Mouse (Mus musculus): ENCODE measurements around the gene Cela2a.

The Cela2a gene

DNA sequence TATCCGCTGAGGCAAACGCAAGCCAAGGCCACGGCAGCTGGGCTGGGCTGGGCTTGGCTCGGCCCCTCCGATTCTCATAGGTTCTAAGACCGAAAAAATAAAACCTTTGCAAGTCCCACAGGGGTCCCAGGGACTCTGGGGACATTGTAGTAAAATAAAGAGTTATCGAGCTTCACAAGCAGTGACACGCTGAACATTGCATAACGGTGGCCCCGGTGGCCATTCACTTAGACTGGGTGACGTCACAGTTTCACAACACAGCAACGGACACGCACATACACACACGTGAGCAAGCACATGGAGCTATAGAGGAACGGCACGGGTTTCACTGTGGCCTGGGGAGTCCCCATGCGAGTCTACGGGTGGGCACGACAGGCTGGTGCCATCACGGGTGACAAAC is 32.5 kb upstream of the Cela2a start:
- DNase-seq (ENCODE audit: low read depth, low spot score), result no peak

DNA sequence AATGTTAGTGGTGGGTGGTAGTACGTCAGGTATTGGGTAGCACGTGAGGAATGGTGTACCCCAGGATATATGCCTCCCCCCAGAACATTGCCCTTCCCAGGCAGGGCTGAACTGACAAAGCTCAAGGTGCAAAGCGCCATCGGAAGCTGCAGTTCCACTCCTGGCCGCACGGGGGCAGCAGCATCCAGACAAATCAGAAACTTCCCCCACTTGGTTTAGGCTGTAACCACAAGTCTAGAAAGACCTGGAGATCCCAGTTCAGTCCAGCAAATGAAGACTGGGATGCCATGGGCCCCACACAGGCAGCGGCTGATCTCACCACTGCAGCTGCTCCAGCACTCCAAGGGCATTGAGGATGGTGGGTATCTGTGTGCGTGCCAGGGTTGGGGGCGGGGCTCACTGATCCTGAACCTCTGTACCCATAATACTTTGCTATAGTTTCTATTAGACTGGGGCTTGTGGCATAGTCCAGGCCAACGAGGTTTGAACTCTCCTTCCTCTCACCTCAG is 31.5 kb upstream of the Cela2a start:
- DNase-seq (ENCODE audit: low read depth, low spot score), result peak; percentile 75

DNA sequence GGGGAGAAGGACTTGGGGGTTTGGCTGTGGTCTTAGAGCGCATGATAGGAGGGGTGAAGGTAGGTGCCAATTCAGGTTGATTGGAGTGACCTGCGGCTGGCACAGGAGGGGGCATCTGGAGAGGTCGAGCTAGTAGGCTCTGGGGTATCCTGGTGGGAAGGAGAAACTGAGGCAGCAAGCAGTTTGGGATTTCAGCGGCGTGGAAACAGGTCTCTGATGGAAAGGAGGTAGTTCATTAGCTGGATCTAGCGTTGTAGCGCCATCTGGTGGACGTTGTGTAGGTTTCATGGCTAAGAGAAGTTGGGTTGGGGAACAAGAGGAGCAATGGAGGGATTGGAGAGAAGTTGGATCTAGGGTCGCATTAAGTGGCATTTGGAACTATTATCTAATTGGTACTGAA is 27.5 kb upstream of the Cela2a start:
- peak; percentile 44 for DNase-seq (ENCODE audit: low read depth, low spot score)

DNA sequence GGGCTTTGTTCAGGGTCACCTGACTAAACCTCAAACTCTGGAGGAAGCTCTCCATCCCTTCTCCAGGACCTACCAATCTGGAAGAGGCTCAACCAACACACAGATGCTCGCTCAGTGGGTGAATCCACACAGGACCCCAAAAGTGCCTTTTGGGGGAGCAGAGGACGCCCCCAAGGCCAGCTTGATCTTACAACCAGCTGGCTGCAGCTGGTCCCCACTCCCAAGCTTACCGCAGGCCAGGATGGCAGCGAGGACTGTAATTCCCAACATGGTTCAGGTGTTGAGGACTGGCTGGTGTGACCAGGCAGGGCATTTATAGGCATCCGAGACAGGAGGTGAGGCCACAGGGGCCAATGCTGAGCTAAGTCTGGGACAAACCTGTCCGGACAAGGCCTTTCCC is 20.0 kb upstream of the Cela2a start, which contains the start of gene Ctrc:
Gene Ctrc, minus strand, starts transcription at position 361 of the 400 bp plus-strand sequence.
- DNase-seq (ENCODE audit: low read depth, low spot score), result no peak

DNA sequence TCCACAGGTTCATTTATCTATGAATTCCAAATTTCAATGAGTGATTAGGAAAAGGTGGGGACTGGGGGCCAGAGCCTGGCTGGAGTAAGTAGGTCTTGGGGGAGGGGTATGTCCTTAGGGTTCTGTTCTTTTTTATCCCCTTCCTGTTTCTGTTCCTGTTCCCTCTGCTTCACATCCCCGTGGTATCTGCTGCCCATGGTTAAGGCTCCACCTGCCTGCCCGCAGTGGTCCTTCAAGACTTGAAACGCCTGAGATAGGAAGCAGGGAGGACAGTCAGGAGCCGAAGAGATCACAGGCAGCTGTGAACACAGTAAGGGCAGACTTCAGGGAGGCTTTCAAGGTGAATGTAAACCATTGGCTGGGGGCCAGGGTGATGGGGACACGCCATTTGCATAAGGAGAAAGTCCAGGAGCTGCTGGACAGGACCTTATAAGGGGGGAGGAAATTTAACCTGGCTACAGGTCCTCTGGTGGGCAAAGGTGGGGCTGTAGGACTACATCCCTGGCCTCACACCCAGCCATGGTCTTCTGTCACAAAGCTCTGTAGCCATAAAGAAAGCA is 8.7 kb upstream of the Cela2a start:
- no peak for DNase-seq (ENCODE audit: low read depth, low spot score)

DNA sequence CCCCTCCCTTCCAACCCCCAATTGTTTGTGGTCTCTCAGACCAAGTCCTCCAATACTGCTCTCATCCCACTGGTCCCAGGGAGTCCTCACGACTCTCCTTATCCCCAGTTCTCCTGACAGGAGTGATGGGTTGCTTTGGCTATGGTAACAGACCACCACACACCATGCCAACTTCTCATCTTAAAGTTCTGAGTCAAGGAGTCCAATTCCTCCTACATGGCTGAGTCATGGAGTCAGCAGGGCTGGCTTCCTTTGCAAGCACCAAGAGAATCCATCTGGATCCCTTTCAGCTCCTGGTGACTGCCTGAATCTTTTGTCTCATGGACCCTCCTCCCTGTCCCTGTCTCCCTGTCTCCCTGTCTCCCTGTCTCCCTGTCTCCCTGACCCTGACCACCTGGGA is 8.0 kb upstream of the Cela2a start:
- DNase-seq (ENCODE audit: low read depth, low spot score), result no peak

DNA sequence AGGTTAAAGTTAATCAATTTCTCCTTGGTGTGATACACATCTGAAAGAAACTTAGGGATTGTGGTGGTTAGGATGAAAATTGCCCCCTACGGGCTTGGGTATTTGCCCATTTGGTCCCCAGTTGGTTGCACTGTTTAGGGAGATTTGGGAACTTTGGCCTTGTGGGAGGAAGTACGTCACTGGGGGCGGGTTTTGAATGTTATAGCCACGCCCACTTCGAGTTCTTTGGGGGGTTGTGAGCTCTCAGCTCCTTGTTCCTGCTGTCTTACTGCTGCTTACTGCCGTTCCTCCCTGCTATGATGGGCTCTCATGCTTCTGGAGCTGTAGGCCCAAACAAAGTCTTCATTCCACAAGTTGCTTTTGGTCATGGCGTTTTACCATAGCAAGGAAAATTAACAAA is 5.4 kb upstream of the Cela2a start:
- DNase-seq (ENCODE audit: low read depth, low spot score), result no peak

DNA sequence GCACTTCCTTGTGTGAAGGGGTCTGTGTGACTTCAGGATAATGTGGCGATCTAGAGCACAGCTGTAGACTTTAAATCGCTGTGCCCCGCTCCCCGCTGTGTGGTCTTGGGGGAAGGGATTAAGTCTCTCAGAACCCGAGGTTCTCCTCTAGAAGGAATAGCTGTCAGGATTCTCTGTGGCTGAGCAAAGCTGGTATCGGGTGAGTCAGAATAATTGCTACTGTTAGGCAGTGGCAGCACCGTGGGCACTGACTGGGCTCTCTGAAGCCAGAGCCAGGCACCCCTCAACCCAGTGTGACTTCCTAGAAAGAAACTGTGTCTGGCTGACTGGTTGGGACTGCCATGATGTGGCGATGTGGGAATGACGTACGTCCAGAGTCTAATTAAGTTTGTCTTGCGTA is 4.4 kb upstream of the Cela2a start:
- no peak for DNase-seq (ENCODE audit: low read depth, low spot score)

DNA sequence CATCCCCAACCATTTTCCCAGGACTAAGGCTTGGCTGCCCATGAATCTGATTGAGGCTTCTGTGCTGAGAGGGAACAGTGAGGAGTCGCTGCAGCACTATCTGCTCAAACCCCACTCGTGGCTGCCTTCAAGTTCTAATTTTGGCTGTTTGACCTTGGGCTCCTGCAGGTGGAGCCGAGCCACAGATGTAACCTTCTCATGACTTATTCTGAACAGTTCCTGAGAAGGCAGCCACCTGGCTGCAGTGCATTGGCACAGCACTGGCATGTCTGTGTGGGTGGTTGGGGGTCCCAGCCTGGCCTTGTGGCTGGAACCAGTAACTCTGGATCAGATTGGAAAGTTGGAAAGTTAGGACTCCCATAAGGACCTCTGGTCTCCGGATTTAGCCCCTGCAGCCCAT is 2.2 kb upstream of the Cela2a start:
- DNase-seq (ENCODE audit: low read depth, low spot score), result no peak

DNA sequence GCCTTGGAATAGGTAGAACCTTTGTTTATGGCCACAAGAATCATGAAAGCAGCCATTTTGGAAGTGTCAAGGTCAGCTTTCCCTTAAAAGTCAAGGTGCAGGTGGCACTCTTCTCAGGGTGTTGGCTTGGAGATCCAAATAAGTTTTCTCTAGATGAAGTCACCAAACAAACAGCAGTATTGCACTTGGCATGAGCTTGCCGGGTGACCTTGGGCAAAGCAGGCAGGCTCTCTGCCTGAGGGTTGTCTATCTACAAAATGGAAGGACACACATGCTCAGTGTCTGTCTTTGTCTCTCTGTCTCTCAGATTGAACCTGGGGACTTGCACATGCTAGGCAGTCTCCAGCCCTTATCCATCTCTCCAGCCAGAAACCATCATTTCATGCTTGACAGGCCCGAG is 1.4 kb upstream of the Cela2a start:
- DNase-seq (ENCODE audit: low read depth, low spot score), result no peak

DNA sequence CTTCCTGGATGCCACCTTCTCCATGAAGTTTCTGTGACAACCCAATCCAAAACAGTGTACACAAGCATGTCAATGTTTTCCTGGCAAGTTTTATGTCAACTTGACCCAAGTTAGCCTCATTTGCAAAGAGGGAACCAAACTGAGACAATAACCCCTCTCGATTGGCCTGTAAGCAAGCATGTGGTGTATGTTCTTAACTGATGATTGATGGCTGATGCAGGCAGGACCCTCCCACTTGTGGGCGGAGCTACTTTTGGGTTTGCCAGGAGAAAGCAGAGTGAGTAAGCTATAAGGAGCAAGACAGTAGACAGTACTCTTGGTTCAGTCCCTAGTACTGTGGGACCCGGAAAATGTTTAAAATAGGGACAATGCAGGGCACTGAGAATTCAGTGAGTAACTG is 3.0 kb downstream of the Cela2a start:
- no peak for DNase-seq (ENCODE audit: low read depth, low spot score)

DNA sequence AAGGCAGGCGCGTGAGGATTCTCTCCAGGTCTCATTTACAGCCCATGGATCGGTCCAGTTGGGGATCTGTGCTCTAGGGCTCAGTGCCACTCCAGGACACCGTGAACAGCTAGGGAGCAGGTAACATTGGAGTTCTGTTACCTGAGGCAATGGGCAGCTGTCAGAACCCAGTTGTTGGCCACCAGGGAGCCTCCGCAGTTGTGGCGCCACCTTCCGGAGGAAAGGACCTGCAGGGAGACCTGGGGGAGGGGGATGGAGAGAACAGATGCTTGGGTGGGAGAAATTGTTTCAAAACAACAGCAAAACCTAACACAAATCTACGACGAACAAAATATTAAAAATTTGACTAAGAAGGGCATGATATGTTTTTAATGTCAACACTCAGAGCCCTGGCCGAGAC is 3.9 kb downstream of the Cela2a start:
- DNase-seq (ENCODE audit: low read depth, low spot score), result no peak

DNA sequence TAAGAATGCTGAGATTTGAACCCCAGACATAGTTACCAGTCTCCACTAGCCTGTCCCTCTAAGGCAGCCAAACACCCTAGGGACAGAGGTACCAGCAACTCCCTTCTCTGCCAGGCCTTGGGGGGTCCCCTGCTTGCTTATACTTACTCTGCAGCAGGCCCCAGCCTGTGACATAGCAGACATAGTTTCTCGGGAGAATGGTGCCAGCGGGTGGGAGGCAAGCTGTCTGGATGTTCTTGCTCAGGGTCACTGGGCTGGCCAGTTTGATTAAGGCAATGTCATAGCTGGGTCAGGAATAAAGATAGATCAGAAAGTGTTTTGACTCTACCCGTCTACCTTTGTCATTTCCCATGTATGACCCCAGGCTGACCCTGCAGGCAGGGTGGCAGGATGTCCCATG is 4.8 kb downstream of the Cela2a start:
- DNase-seq (ENCODE audit: low read depth, low spot score), result no peak

DNA sequence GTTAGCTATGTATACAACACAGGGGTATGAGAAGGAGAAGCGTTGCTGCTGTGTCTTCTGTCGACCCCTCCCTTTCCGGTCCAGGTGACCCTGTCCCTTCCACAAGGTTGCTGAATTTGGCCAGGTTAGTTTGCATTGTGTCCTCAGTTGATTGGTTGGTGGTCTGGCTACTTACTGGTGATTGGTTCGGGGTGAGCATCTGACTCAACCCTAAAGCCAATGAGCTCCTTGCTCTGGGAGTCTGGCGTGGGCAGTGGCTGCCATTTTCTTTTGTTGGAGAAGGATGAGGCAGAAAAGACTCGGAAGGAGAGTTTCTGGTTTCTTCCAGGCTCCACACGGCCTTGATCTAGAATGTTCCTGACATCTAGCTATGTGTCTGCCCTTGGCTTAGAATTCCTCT is 6.6 kb downstream of the Cela2a start:
- DNase-seq (ENCODE audit: low read depth, low spot score), result no peak

DNA sequence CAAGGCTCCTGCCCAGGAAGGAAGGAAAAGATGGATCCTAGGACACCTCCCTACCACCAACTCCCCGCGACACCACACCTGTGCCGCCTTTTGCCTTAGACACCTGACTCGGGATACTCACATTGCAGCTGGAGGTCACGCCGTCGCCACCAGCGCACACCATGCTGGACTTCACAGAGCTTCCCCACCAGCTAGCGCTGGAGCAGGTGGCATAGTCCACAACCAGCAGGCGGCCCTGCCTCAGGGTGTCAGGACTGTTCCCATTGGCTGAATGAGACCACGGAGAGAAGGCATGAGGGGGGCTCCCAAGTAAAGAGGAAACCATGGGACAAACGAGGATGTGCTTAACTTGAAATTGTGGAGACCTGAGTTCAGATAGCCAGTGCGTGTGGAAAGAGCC is 7.1 kb downstream of the Cela2a start:
- DNase-seq (ENCODE audit: low read depth, low spot score), result no peak

DNA sequence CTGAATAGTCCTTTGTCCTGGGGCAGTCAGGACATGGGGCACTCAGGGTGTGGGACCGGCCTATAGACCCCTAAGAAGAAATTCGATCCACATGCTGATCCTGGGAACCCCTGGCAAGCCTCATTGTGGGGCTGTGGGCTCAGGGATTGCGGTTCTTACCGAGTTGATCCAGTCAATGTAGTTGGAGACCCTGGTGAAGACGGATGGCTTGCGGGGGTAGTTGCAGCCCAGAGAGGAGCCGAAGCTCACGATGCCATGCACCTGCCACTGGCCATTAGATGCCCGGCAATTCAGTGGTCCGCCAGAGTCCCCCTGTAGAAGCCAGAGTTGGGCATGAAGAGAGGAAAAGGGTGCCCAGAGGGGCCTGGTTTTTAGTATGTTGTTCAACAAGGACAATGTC is 8.3 kb downstream of the Cela2a start:
- DNase-seq (ENCODE audit: low read depth, low spot score), result no peak

DNA sequence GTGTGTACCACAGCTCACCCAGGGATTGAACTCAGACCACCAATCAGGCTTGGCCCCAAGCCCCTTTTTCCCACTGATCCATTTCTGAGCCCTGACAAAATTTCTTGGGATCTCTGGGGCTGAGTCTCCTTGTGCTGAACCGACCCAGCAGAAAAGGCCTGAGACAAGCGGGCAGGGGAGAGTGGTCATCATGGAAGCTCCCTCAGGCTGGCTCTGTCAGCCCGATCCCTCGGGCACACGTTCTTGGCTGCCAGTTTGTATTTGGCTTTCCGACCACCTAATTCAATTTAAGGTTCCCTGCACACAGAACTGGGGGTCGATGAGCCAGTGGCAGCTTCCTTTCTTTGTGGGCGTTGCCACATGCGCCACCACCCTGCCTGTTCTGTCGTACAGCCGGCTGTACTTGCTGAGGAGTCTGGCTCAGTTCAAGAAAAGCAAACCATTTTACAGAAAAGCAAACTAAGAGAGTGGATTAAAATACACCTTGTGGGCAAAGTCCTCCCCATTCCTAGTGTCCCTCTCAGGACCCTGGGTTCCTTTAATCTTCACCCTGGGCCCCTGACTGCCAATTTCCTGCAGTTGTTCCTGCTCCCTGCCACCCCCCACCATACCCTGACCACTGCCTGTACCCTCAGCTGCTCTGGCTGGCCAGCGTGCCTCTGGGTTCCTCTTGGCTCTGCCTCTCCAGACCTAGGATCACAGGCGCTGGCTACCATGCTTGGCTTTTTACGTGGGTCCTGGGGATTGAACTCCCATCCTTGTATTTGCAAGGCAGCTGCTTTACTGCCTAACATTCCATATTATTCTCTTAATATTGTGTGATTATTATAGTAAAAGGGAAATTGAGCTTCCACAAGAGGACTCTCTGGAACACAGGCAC is 8.9 kb downstream of the Cela2a start:
- no peak for DNase-seq (ENCODE audit: low read depth, low spot score)

DNA sequence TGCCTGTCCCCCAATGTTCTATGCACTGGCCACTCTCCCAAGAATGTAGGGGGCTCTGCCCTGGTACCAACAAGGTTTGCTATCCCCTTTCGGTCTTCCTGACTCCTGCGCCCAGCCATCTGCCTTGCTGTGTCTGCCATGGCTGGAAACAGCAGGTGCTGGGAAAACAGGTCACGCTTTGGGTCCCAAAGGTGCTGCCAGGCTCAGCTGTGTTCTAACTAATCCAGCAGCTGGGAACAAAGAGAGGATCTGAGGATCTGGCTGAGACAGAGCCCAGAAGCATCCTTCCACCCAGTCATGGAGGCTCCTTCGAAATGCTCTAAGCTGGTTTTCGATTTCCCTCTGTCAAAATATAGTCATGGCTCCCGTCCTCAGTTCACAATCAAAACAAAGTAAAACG is 9.7 kb downstream of the Cela2a start:
- DNase-seq (ENCODE audit: low read depth, low spot score), result no peak

DNA sequence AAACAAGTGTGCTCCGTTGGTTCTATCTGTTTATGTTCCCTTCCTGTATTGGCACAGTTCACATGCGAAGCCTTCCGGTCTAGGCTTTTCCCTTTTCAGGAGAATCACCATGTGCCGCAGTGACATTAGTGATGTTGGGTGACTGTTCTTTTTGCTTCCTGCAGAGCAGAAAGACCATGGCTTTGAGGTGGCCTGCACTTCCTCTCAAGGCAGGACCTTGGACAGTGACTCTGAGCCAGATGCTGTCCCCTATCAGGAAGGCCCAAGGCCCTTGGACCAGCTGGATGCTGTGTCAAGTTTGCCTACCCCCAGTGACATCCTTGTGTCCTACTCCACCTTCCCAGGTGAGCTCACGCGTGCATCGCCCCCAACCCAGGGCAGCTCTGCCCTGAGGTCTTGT is 14.6 kb downstream of the Cela2a start:
- DNase-seq (ENCODE audit: low read depth, low spot score), result no peak

DNA sequence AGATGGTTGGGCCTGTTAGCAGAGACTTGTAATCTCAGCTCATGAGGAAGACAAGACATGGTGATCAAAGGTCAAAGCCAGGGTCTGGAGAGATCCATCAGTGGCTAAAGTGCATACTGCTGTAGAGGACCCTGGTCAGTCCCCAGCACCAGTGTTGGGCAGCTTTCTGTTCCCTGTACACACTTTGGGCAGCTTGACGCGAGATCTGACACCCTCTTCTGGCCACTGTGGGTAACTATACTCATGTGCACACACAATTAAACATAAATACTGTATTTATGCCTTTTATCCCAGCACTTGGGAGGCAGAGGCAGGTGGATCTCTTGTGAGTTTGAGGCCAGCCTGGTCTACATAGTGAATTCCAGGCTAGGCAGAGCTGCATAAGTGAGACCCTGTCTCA is 15.0 kb downstream of the Cela2a start:
- no peak for DNase-seq (ENCODE audit: low read depth, low spot score)

DNA sequence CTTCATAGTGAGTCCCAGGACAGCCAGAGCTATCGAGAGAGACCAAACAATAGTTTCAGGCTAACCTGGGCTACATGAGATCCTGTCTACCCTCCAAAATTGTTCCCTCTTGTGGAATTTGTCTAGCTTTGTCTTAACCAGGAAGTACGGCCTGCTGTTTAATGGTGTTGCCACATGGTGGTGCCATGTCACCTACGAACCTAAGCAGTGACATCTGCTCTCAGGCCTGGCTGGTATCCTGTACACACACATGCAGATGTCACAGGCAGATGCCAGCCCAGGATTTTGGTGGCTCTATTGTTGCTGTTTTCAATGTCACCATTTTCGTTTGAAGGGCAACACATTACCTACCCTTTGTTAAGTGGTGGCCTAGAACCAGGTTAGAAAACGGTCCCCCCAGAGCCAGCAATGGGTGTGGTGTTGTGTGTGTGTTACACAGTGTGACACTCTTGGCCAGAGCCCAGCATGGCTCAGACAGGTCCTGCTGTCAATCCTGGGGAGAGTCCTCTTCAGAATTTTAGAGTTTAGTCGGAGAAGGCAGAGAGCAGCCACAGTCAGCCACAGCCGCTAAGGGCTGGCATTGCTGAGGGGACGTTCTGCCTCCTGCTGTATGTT is 16.0 kb downstream of the Cela2a start:
- peak; percentile 51 for DNase-seq (ENCODE audit: low read depth, low spot score)

DNA sequence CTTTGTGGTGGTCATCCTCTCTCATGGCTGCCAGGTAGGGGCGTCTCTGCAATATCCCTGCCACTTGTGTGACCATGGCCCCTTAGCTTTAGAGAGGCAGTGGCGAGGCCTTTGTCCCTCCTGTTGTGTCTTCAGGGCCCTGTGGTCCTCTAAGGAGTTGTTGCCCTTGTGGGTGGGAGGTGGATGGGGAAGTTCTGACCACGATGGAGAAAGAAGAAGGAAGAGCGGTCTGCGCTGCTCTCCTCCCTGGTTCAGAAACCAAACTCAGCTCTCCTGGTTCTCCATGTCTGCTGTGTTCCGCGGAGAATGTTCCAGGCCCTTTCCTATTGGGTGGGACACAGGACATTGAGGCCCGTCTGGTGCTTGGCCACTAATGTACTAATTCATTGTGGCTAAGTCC is 20.1 kb downstream of the Cela2a start:
- DNase-seq (ENCODE audit: low read depth, low spot score), result no peak

DNA sequence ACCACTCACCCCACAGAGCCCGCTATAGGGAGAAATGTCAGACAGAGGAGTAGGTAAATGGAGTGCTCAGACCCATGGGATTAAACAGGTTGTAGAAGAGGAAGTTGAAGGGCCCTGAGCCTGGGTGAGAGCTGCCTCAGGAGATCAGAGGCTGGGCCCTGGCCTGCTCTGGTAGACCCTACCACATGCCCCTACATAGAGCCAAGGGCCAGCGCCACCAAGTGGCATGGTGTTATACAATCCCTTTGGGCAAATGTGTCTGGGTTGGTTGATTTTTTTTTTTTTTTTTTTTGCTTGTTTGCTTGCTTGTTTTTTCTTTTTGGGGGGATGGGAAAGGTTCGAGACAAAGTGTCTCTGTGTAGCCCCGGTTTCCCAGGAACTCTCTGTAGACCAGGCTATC is 21.9 kb downstream of the Cela2a start:
- DNase-seq (ENCODE audit: low read depth, low spot score), result no peak

Data from forelimb bud, embryonic 11.5 days (tissue).